Mouse (Mus musculus) midbrain, embryonic 14.5 days (tissue): ENCODE results near the gene Pbdc1. TPM values are rescaled to one million over a fixed set of nuclear protein-coding genes. Genes with fewer than 3 reads are reported as not detected.

Source experiments
- polyA plus RNA-seq: library from polyadenylated mRNA; unstranded; fragments of >200 nt; fragmentation: Nextera tagmentation; extraction: Ambion mirVana; gene quantifications from 2 replicates; pipeline ENCODE4 v1.2.1, GENCODE M21; 2014

Gene Pbdc1
- polyA plus RNA-seq, 1 experiment from 2014 or later, result 29.4 TPM

Other genes with a start within 250 kb of the Pbdc1 start
- 24.1 and 27.8 TPM in 2 replicates for gene Magee2, start 222.5 kb upstream of the Pbdc1 start, polyA plus RNA-seq
- 142 and 145 TPM in 2 replicates for gene Magee1, start 40.6 kb downstream of the Pbdc1 start, polyA plus RNA-seq